Comparison of ENCODE assay signal across 9 mouse cellular contexts in the genomic region with DNA sequence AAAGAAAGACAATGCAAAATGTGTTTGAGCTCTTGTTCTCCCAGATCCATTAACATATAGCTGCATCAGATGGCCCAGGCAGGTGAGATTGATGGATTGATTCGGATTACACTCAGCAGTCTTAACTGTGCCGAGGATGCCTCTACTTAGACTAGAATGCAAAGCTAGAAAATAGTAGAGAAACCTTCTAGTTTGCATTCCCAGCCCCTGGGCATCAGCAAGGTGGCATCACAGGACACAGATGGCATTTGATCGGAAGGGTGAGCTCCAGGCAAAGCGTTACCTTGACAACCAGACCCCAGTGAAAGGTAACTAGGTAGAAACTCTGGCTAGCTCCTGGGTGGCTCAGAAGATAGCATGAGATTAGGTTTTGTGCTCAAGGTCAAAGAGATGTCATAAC. TPM values are rescaled to one million over a fixed set of nuclear protein-coding genes. Genes with fewer than 3 reads are reported as not detected.
DNase-seq lines count a peak whose midpoint lies in the region; ATAC-seq lines count a peak whose summit lies in the region.
"Had no signal": no experiment of that assay in that cellular context is flagged by ENCODE, and none has a peak within 500 bp of the region (broad histone marks: within the 10 kb centered on the region; RNA-seq: fewer than 3 reads in every experiment).

No protein-coding gene starts in this region.

- no peaks in the 10 kb centered on the region for H3K9me3 ChIP-seq in kidney, embryonic 14.5 days (ENCODE audit: control insufficient read depth, low read length)
- peaks cover 1% of the 10 kb centered on the region; the same call in 1 of the 2 replicates for H3K9me3 ChIP-seq in embryonic facial prominence, embryonic 10.5 days
- no peaks in the 10 kb centered on the region for H3K9me3 ChIP-seq in hindbrain, embryonic 15.5 days
- H3K9me3 ChIP-seq in midbrain, embryonic 14.5 days (ENCODE audit: control insufficient read depth, low read length), result no peaks in the 10 kb centered on the region

- peak overlapping the region; percentile 5; the same call in 1 of the 2 replicates for H3K9ac ChIP-seq in kidney, embryonic 14.5 days (ENCODE audit: low read depth, low read length)
- H3K9ac ChIP-seq in hindbrain, embryonic 15.5 days, result peak overlapping the region; percentile 66; the same call in 1 of the 2 replicates
- H3K9ac ChIP-seq in midbrain, embryonic 14.5 days (replicated peaks; ENCODE audit: low read length), result peak overlapping the region; percentile 55; the same call in 1 of the 2 replicates

- no peak overlapping the region for H3K27ac ChIP-seq in kidney, embryonic 14.5 days (ENCODE audit: low read depth, low read length)
- no peak overlapping the region for H3K27ac ChIP-seq in embryonic facial prominence, embryonic 10.5 days (replicated peaks)
- H3K27ac ChIP-seq in hindbrain, embryonic 15.5 days (replicated peaks), result peak overlapping the region; percentile 75; the same call in 1 of the 2 replicates
- no peak overlapping the region for H3K27ac ChIP-seq in midbrain, embryonic 14.5 days (replicated peaks; ENCODE audit: low read depth, low read length)
- H3K27ac ChIP-seq: macrophage had no signal

- H3K36me3 ChIP-seq in kidney, embryonic 14.5 days (ENCODE audit: control insufficient read depth, insufficient read depth, low read length), result no peaks in the 10 kb centered on the region
- no peaks in the 10 kb centered on the region for H3K36me3 ChIP-seq in embryonic facial prominence, embryonic 10.5 days (replicated peaks)
- no peaks in the 10 kb centered on the region for H3K36me3 ChIP-seq in hindbrain, embryonic 15.5 days
- no peaks in the 10 kb centered on the region for H3K36me3 ChIP-seq in midbrain, embryonic 14.5 days (ENCODE audit: control insufficient read depth, insufficient read depth, low read length)

- H3K4me3 ChIP-seq in kidney, embryonic 14.5 days (ENCODE audit: low read length), result peak overlapping the region; percentile 57
- H3K4me3 ChIP-seq in embryonic facial prominence, embryonic 10.5 days, result peak overlapping the region; percentile 74
- peak overlapping the region; percentile 79 for H3K4me3 ChIP-seq in hindbrain, embryonic 15.5 days
- H3K4me3 ChIP-seq in midbrain, embryonic 14.5 days (replicated peaks; ENCODE audit: low read depth, low read length), result peak overlapping the region; percentile 63

- H3K4me1 ChIP-seq in kidney, embryonic 14.5 days (ENCODE audit: control insufficient read depth, insufficient read depth, low read length), result no peaks in the 10 kb centered on the region
- peaks cover 20% of the 10 kb centered on the region for H3K4me1 ChIP-seq in embryonic facial prominence, embryonic 10.5 days
- peaks cover 16% of the 10 kb centered on the region for H3K4me1 ChIP-seq in hindbrain, embryonic 15.5 days (replicated peaks)
- peaks cover 9% of the 10 kb centered on the region; the same call in 1 of the 2 replicates for H3K4me1 ChIP-seq in midbrain, embryonic 14.5 days (ENCODE audit: control insufficient read depth, insufficient read depth, low read length)

- peak overlapping the region; percentile 90 for H3K4me2 ChIP-seq in kidney, embryonic 14.5 days (replicated peaks; ENCODE audit: low read depth, low read length)
- H3K4me2 ChIP-seq in hindbrain, embryonic 15.5 days, result peak overlapping the region; percentile 90
- H3K4me2 ChIP-seq in midbrain, embryonic 14.5 days (ENCODE audit: low read length), result peak overlapping the region; percentile 79

- H3K27me3 ChIP-seq in kidney, embryonic 14.5 days (ENCODE audit: control insufficient read depth, insufficient read depth, low read length), result no peaks in the 10 kb centered on the region
- peaks cover 37% of the 10 kb centered on the region for H3K27me3 ChIP-seq in embryonic facial prominence, embryonic 10.5 days (replicated peaks; ENCODE audit: low read depth, poor library complexity, severe bottlenecking)
- H3K27me3 ChIP-seq in hindbrain, embryonic 15.5 days, result no peaks in the 10 kb centered on the region
- H3K27me3 ChIP-seq in midbrain, embryonic 14.5 days (ENCODE audit: control insufficient read depth, insufficient read depth, low read length), result 0 out of 2 replicates have a peak, but pooled peaks cover 6% of the 10 kb centered on the region

- peak; percentile 53 for ATAC-seq in kidney, embryonic 14.5 days (ENCODE audit: low FRiP score, low TSS enrichment)
- ATAC-seq in hindbrain, embryonic 15.5 days (ENCODE audit: low FRiP score, low read depth), result peak; percentile 84
- peak; percentile 62 for ATAC-seq in midbrain, embryonic 14.5 days (ENCODE audit: low FRiP score, low TSS enrichment)

- WGBS in kidney, embryonic 14.5 days, result 27% methylated on average over 4 of the region's 4 CpGs
- WGBS in embryonic facial prominence, embryonic 10.5 days, result 37% methylated on average over 4 of the region's 4 CpGs
- 30% methylated on average over 4 of the region's 4 CpGs for WGBS in hindbrain, embryonic 15.5 days
- WGBS in midbrain, embryonic 14.5 days, result 30% methylated on average over 4 of the region's 4 CpGs

- DNase-seq in kidney, adult 18-20 months, result no peak
- DNase-seq in embryonic facial prominence, embryonic 10.5 days (ENCODE audit: low spot score), result no peak
- DNase-seq in midbrain, embryonic 14.5 days, result no peak
- no peak for DNase-seq in gastrocnemius, adult 8-10 months (ENCODE audit: low spot score in 2 of 2)
- DNase-seq in layer of hippocampus, adult 11-12 months (ENCODE audit: low spot score), result no peak
- no peak for DNase-seq in kidney, adult 11 months

RNA-seq across cellular contexts. Expression of gene Optn, which starts 0.4 kb away (rescaled TPM):
- 4.0 and 7.6 TPM in 2 replicates for polyA plus RNA-seq in kidney, embryonic 14.5 days (2014; fragmentation: Nextera tagmentation; extraction: Ambion mirVana)
- polyA plus RNA-seq in embryonic facial prominence, embryonic 10.5 days (2016; fragmentation: Nextera tagmentation; extraction: Ambion mirVana), result 4.4 and 4.8 TPM in 2 replicates
- polyA plus RNA-seq in hindbrain, embryonic 15.5 days (2015; fragmentation: Nextera tagmentation; extraction: Ambion mirVana), result 22.9 and 23.0 TPM in 2 replicates
- 12.1 and 13.6 TPM in 2 replicates for polyA plus RNA-seq in midbrain, embryonic 14.5 days (2014; fragmentation: Nextera tagmentation; extraction: Ambion mirVana)
- 10 to 100 TPM; 65.9 to 85.6 (median 76.9) TPM for total RNA-seq in gastrocnemius, adult 8-10 months (2022)

RNA-seq across cellular contexts. Expression of gene Mcm10, which starts 51.7 kb away (rescaled TPM):
- polyA plus RNA-seq in kidney, embryonic 14.5 days (2014; fragmentation: Nextera tagmentation; extraction: Ambion mirVana), result 30.5 and 46.4 TPM in 2 replicates
- 76.4 and 80.4 TPM in 2 replicates for polyA plus RNA-seq in embryonic facial prominence, embryonic 10.5 days (2016; fragmentation: Nextera tagmentation; extraction: Ambion mirVana)
- polyA plus RNA-seq in hindbrain, embryonic 15.5 days (2015; fragmentation: Nextera tagmentation; extraction: Ambion mirVana), result 5.8 and 5.9 TPM in 2 replicates
- 2.8 and 6.5 TPM in 2 replicates for polyA plus RNA-seq in midbrain, embryonic 14.5 days (2014; fragmentation: Nextera tagmentation; extraction: Ambion mirVana)
- total RNA-seq in gastrocnemius, adult 8-10 months (2022), result not detected

Comparison
In these comparisons a context has a peak if more than half of its experiments do, and no peak if none do; other contexts are left out.
1. H3K9ac ChIP-seq: peak in every context shown above with its lines; median percentile 66 in hindbrain, embryonic 15.5 days; 55 in midbrain, embryonic 14.5 days; 5 in kidney, embryonic 14.5 days.